Mouse (Mus musculus) hindbrain, embryonic 12.5 days (tissue): ENCODE measurements around the gene Olfr320. TPM values are rescaled to one million over a fixed set of nuclear protein-coding genes. Genes with fewer than 3 reads are reported as not detected.
A peak's percentile ranks its signal among the peaks of the same experiment; 100 is the strongest.

Experiments used
- ATAC-seq: fragments of 200-750 bp; cut with Nextera tagmentation; 2 replicates; pipeline ENCODE4 v1.8.0; 2017; ENCODE audit warnings: moderate TSS enrichment; ENCODE audit not compliant: low FRiP score
- H3K27ac ChIP-seq: fragments of 300-500 bp; sonication (generic); 2 replicates; pipeline ENCODE4 v1.5.1; 2016; ENCODE audit warnings: mild to moderate bottlenecking
- H3K27me3 ChIP-seq: fragments of 300-500 bp; sonication (generic); 2 replicates; pipeline ENCODE4 v1.6.1; 2016; ENCODE audit warnings: mild to moderate bottlenecking
- H3K36me3 ChIP-seq: fragments of 300-500 bp; sonication (generic); 2 replicates; pipeline ENCODE4 v1.6.1; 2016; ENCODE audit warnings: mild to moderate bottlenecking
- H3K4me1 ChIP-seq: fragments of 300-500 bp; sonication (generic); 2 replicates; pipeline ENCODE4 v1.6.1; 2016
- H3K4me2 ChIP-seq: fragments of 300-500 bp; sonication (generic); replicated peaks from 2 replicates; pipeline ENCODE4 v1.6.1; 2016; ENCODE audit warnings: mild to moderate bottlenecking
- H3K4me3 ChIP-seq: fragments of 300-500 bp; sonication (generic); 2 replicates; pipeline ENCODE4 v1.5.1; 2016; ENCODE audit warnings: mild to moderate bottlenecking
- H3K9ac ChIP-seq: fragments of 300-500 bp; sonication (generic); 2 replicates; pipeline ENCODE4 v1.6.1; 2016; ENCODE audit warnings: mild to moderate bottlenecking, moderate library complexity
- H3K9me3 ChIP-seq: fragments of 300-500 bp; sonication (generic); replicated peaks from 2 replicates; pipeline ENCODE4 v1.6.1; 2016; ENCODE audit warnings: mild to moderate bottlenecking
- WGBS: fragments of 180-500 bp; shearing (Covaris S2); methylation state at CpG from one replicate; pipeline ENCODE4 v1.1.7; 2016; 5-methylcytosine and 5-hydroxymethylcytosine counted together
- polyA plus RNA-seq: library from polyadenylated mRNA; unstranded; fragments of >200 nt; fragmentation: Nextera tagmentation; extraction: Ambion mirVana; gene quantifications from 2 replicates; pipeline ENCODE4 v1.2.1, GENCODE M21; 2016

Gene Olfr320
- not detected in 2 replicates for polyA plus RNA-seq

DNA sequence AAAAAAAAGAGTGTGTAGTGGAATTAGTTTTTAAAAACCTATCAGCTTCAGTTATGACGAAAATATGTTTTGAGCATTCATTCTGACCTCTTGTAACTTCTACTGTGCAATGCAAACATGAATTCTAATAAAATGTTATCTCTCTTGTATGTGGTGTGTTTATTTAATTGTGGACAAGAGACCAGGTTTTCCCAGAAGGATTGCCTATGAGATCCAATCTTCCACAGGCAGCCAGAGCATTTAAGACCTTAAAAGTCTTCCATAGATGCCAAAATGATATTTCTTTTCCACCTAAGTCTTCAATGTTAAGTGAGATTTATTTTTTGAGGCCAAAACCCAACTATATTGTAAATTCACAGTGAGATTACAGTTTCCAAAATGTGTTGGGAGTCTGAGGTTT lies at the start of gene Olfr320:
Gene Olfr320 (plus strand): TSS at position 301 of the 400 bp plus-strand sequence.
- H3K4me2 ChIP-seq = no peak within 1 kb of the TSS
- WGBS = 90% methylated on average over 1 of the region's 1 CpGs

GRCm38 (mm10) chr11:58634878-58635277 lies 46.0 kb upstream of the Olfr320 start:
- 72% methylated on average over 4 of the region's 4 CpGs for WGBS

More for the DNA sequence above, at the start of gene Olfr320:
- Histone ChIP-seq H3K27me3 (no peaks in the 10 kb centered on the region), H3K9ac (no peak within 1 kb of the TSS), H3K4me3 (no peak within 1 kb of the TSS), H3K27ac (no peak within 1 kb of the TSS), H3K9me3 (no peaks in the 10 kb centered on the region), H3K4me1 (no peaks in the 10 kb centered on the region), H3K36me3 (no peaks in the 10 kb centered on the region)
- ATAC-seq = no peak

GRCm38 (mm10) chr11:58636376-58636977 lies 44.4 kb upstream of the Olfr320 start:
- Histone ChIP-seq H3K9me3 (no peaks in the 10 kb centered on the region), H3K4me3 (no peak overlapping the region), H3K36me3 (no peaks in the 10 kb centered on the region), H3K4me1 (peaks cover 9% of the 10 kb centered on the region), H3K9ac (no peak overlapping the region), H3K27ac (no peak overlapping the region), H3K27me3 (peaks cover 15% of the 10 kb centered on the region), H3K4me2 (no peak overlapping the region)
- no peak for ATAC-seq
- 16% methylated on average over 3 of the region's 4 CpGs for WGBS

More at GRCm38 (mm10) chr11:58634878-58635277, 46.0 kb upstream of the Olfr320 start:
- H3K4me2 ChIP-seq = no peak overlapping the region
- H3K4me1 ChIP-seq = no peaks in the 10 kb centered on the region
- H3K27ac ChIP-seq = no peak overlapping the region
- H3K4me3 ChIP-seq = no peak overlapping the region
- ATAC-seq = no peak
- H3K36me3 ChIP-seq = no peaks in the 10 kb centered on the region
- no peaks in the 10 kb centered on the region for H3K9me3 ChIP-seq
- H3K27me3 ChIP-seq = peaks cover 4% of the 10 kb centered on the region
- no peak overlapping the region for H3K9ac ChIP-seq

- 76% methylated on average over 7 of the region's 7 CpGs for WGBS
These were observed 42.7 kb upstream of the Olfr320 start for GRCm38 (mm10) chr11:58638176-58638701.

GRCm38 (mm10) chr11:58640272-58640867 lies 40.5 kb upstream of the Olfr320 start, which contains the start of gene Trim58:
Trim58 (plus strand) TSS chr11:58640465.
- Histone ChIP-seq H3K27ac (no peak within 1 kb of the TSS), H3K9ac (peak within 1 kb of the TSS; percentile 66), H3K36me3 (no peaks in the 10 kb centered on the region), H3K4me1 (peaks cover 9% of the 10 kb centered on the region), H3K4me2 (peak within 1 kb of the TSS; percentile 93), H3K9me3 (no peaks in the 10 kb centered on the region), H3K4me3 (peak within 1 kb of the TSS; percentile 37), H3K27me3 (peaks cover 21% of the 10 kb centered on the region)
- ATAC-seq = no peak
- WGBS = 7% methylated on average over 34 of the region's 34 CpGs

More at GRCm38 (mm10) chr11:58638176-58638701, 42.7 kb upstream of the Olfr320 start:
- H3K4me2 ChIP-seq = no peak overlapping the region
- no peak overlapping the region for H3K27ac ChIP-seq
- H3K9me3 ChIP-seq = no peaks in the 10 kb centered on the region
- no peak for ATAC-seq
- H3K9ac ChIP-seq = no peak overlapping the region
- H3K27me3 ChIP-seq = peaks cover 21% of the 10 kb centered on the region
- no peaks in the 10 kb centered on the region for H3K36me3 ChIP-seq
- H3K4me1 ChIP-seq = peaks cover 9% of the 10 kb centered on the region
- H3K4me3 ChIP-seq = no peak overlapping the region

- 34% methylated on average over 14 of the region's 14 CpGs for WGBS
- Histone ChIP-seq H3K4me1 (peaks cover 9% of the 10 kb centered on the region), H3K27me3 (peaks cover 21% of the 10 kb centered on the region), H3K36me3 (no peaks in the 10 kb centered on the region), H3K9me3 (no peaks in the 10 kb centered on the region), H3K9ac (peak overlapping the region; percentile 66), H3K27ac (no peak overlapping the region), H3K4me2 (peak overlapping the region; percentile 93), H3K4me3 (peak overlapping the region; percentile 37)
- ATAC-seq = no peak
These were observed 39.8 kb upstream of the Olfr320 start for GRCm38 (mm10) chr11:58641057-58641456.

DNA sequence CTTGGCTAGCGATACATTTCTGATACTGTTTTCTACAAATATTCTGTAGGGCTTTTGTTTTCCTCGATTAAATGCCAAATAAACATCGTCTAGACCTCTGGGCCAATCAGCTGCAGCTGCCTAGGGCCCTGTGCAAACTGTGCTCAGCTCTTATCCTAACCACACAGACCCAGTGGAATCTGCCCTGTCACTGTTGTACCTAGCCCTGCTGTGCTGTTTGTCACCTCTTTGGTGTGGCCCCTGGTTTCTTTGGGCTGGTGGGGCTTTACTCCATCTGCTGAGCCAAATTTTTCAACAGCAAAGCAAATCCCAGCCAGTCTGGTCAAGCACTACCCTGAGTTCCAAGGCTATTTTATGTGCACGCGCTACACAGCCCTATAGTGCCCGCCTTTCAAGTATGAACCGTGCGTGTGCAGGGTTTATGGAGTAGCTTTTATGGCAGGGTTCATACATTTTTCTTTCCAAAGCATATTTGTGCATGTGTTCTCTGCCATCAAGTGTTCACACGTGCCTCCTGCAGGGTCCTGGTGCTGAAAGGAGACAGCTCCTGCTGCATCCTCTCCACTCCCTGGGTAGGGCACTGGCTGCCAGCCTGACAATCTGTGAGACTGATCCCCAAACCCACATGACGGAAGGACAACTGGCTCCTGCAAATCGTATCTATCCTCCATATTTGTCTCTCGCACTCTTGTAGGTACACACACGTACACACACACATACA lies 39.1 kb upstream of the Olfr320 start:
- Histone ChIP-seq H3K4me2 (no peak overlapping the region), H3K27ac (no peak overlapping the region), H3K9me3 (no peaks in the 10 kb centered on the region), H3K9ac (no peak overlapping the region), H3K4me3 (no peak overlapping the region), H3K36me3 (no peaks in the 10 kb centered on the region), H3K4me1 (peaks cover 9% of the 10 kb centered on the region), H3K27me3 (peaks cover 21% of the 10 kb centered on the region)
- 84% methylated on average over 13 of the region's 13 CpGs for WGBS
- ATAC-seq = no peak

- no peak for ATAC-seq
- WGBS = 36% methylated on average over 6 of the region's 6 CpGs
- no peak overlapping the region for H3K9ac ChIP-seq
- H3K4me2 ChIP-seq = no peak overlapping the region
- peaks cover 20% of the 10 kb centered on the region for H3K27me3 ChIP-seq
- H3K27ac ChIP-seq = no peak overlapping the region
- no peaks in the 10 kb centered on the region for H3K36me3 ChIP-seq
- H3K4me1 ChIP-seq = peaks cover 9% of the 10 kb centered on the region
- no peak overlapping the region for H3K4me3 ChIP-seq
- no peaks in the 10 kb centered on the region for H3K9me3 ChIP-seq
These were observed 37.5 kb upstream of the Olfr320 start for GRCm38 (mm10) chr11:58643350-58643749.

- no peak for ATAC-seq
These were observed 25.7 kb upstream of the Olfr320 start for GRCm38 (mm10) chr11:58655151-58655550.

DNA sequence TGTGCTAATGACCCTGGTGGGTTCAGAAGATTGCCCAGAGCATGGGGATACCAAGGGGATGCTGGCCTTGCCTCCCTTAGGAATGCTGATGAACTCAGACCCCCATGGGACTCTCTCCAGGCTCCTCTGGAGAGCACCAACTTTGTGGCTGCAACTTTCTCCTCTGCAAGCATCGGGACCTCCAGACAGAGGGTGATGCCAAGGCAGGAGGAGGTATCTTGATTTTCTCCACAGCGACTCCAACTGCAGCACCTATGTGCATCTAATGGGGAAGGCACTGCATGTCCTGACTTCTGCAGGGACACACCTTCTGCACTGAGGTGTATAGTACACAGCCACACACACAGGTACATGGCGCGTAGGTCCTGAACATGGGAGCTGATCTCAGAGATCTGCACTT lies 22.3 kb upstream of the Olfr320 start, which contains the start of gene Olfr322:
Gene Olfr322 (plus strand): TSS at position 187 of the 400 bp plus-strand sequence.
- Histone ChIP-seq H3K4me3 (no peak within 1 kb of the TSS), H3K27ac (no peak within 1 kb of the TSS), H3K9ac (no peak within 1 kb of the TSS), H3K36me3 (no peaks in the 10 kb centered on the region), H3K4me1 (no peaks in the 10 kb centered on the region; the same call in 1 of the 2 replicates), H3K4me2 (no peak within 1 kb of the TSS), H3K9me3 (no peaks in the 10 kb centered on the region), H3K27me3 (no peaks in the 10 kb centered on the region)
- no peak for ATAC-seq
- WGBS = 92% methylated on average over 4 of the region's 4 CpGs

More at GRCm38 (mm10) chr11:58655151-58655550, 25.7 kb upstream of the Olfr320 start:
- Histone ChIP-seq H3K9ac (no peak overlapping the region), H3K27ac (no peak overlapping the region), H3K27me3 (no peaks in the 10 kb centered on the region), H3K36me3 (no peaks in the 10 kb centered on the region), H3K9me3 (0 out of 2 replicates have a peak, but pooled peaks cover 3% of the 10 kb centered on the region), H3K4me3 (no peak overlapping the region), H3K4me1 (no peaks in the 10 kb centered on the region; the same call in 1 of the 2 replicates), H3K4me2 (no peak overlapping the region)
- WGBS = 85% methylated on average over 3 of the region's 3 CpGs

GRCm38 (mm10) chr11:58669252-58669651 lies 11.6 kb upstream of the Olfr320 start:
- no peak for ATAC-seq
- H3K27me3 ChIP-seq = no peaks in the 10 kb centered on the region
- no peaks in the 10 kb centered on the region for H3K4me1 ChIP-seq
- H3K9me3 ChIP-seq = no peaks in the 10 kb centered on the region
- H3K4me2 ChIP-seq = no peak overlapping the region
- no peak overlapping the region for H3K27ac ChIP-seq
- H3K36me3 ChIP-seq = no peaks in the 10 kb centered on the region
- H3K4me3 ChIP-seq = no peak overlapping the region
- no peak overlapping the region for H3K9ac ChIP-seq

DNA sequence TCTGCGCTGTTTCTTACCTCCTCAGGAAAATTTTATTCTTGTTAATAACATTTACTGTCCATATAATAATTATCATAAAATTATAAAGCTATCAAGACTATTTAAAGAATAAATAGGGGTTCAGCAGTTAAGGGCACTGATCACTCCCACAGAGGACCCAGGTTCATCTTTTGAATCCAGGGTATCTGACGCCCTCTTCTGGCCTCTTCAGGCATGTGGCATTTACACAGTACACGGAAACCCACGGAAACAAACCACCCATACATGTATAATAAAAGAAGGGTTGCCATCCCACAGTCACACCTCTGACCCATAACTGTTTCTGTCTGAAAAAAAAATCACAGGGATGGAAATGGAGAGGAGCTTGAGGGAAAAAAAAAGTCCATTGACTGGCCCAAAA lies 9.1 kb upstream of the Olfr320 start:
- Histone ChIP-seq H3K36me3 (no peaks in the 10 kb centered on the region), H3K27me3 (no peaks in the 10 kb centered on the region), H3K4me3 (no peak overlapping the region), H3K4me2 (no peak overlapping the region), H3K9me3 (no peaks in the 10 kb centered on the region), H3K27ac (no peak overlapping the region), H3K9ac (no peak overlapping the region), H3K4me1 (no peaks in the 10 kb centered on the region)
- no peak for ATAC-seq
- 49% methylated on average over 4 of the region's 4 CpGs for WGBS
